Mouse (Mus musculus) cerebellum, postnatal 25 days (tissue): Measurements from ENCODE around the gene Ypel3.

ENCODE experiments used
- DNase-seq, 2 experiments: peaks; one replicate each; pipeline ENCODE4 v3.0.0; 2021; ENCODE audit warnings: mixed read lengths in 2 of 2

Ypel3 gene

GRCm38 (mm10) chr7:126794271-126794605, 17.5 kb downstream of the Ypel3 start:
- no peak for DNase-seq

DNA sequence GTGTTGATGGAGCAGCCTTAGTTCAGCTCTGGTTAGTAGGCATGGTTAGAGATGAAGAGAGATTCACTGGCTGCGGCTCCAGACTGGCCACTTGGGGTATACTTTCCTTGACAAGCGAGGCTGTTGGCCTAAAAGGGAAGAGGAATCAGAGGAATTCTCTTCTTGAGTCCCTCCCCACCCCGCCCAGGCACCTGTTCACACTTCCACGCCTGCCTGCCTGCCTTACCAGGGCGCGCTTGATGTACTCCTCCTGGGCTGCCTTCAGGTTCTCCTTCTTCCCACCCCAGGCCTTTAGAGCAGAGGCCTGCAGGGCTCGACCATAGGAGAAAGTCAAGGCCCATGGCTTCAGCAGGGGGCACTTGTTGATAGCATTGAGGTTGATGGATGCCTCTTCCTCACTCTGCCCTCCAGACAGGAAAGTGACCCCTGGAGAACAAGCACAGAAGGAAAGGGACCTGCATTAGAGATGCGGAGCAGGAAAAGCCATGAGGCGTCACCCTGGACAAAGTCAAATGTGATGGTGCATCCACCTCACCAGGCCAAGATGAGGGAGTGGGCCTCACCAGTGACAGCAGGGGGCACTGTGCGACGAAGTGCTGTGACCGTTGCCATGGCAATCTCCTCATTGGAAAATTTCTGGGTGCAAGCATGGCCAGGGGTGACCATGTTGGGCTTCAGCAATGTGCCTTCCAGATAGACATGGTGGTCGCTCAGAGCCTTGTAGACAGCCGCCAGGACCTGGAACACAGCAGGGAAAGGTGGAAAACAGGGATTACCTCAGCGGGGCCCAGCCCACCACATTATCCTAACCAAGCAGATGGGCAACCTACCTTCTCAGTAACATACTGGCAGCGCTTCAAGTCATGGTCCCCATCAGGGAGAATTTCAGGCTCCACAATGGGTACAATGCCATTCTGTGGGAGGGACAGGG, 18.9 kb downstream of the Ypel3 start:
- peak in 1 of 2 experiments; percentile 42 for DNase-seq

GRCm38 (mm10) chr7:126796350-126796932, 19.7 kb downstream of the Ypel3 start:
- DNase-seq = peak; percentile 64 to 74

DNA sequence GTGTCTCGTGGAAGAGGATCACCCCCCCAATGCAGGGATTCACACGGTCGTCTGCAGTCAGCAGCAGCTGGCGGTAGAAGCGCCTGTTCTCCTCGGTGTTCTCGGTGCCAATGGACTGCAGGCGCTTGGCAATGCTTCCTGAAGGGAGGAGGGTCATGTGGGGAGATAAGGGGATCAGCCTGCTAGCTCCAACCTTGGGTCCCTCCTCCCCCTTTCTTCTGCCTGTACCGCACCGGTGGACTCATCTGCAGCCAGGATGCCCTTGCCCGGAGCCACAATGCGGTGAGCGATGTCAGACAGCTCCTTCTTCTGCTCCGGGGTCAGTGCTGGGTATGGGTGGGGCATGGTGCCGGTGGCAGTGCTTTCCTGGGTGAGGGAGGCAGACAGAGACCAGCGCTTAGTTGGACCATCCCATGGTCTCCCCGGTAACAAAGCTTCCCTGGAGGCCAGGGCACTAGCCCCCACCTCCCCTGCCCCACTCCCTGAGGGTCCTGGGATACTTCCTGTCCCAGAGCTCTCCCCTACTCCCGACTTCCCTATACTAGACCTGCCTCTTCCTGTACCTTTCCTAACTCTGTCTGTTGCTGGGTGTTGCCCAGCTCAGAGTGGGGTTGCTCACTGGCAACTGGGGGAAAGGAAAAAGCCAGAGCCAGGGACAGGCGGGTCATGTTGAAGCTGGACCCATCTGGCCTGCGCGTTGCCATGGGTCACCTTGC, 20.8 kb downstream of the Ypel3 start, which contains the start of gene Fam57b:
Fam57b (plus strand) TSS at position 258 of the 716 bp plus-strand sequence.
- DNase-seq = peak; percentile 67 to 70

DNA sequence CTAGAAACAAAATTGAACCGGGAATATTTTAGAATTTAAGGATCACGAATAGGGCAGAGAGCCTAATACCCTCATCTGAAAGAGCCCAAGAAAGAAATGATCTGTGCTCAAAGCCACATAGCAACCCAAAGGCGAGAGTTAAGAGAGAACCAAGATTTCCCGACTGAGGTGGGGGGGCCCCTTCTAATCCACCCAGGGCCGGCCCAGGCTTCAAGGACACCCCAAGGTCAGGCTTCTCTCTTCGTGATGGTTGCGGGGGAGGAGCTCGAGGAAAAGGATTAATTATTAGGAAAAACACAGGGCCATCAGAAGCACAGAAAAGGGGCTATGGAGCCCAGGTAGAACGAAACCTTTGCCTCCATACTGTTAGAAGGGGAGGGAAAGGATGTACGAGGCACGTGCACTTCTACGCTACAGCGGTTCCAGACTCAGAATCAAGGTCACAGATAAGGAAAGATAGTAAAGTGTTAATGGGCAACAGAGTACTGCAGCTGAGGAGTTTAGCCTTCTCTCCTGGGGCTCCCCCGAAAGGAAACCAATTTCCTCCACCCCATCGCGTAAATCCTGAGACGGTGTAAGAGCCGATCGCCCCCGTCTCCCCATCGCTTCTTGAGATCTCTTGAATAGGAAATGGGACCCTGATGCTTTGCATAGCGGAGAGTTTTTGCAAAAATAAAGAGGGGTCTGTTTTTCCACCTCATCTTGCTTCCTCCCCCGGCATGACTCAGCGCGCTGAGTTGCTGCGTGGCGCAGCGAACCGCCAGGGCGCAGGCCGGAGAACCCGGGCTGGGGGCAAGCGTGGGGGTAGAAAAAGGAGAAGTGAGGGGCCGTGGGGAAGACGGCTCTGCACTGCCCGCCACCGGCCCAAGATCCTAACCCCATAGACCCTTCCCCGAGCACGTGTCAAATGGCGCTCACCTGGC, 21.6 kb downstream of the Ypel3 start:
- DNase-seq = peak; percentile 47 to 63

- peak; percentile 97 to 98 for DNase-seq
Observed at GRCm38 (mm10) chr7:126799050-126799467, 22.3 kb downstream of the Ypel3 start.

- peak; percentile 86 to 89 for DNase-seq
Observed at GRCm38 (mm10) chr7:126799468-126800268, 22.9 kb downstream of the Ypel3 start.

GRCm38 (mm10) chr7:126800269-126801056, 23.7 kb downstream of the Ypel3 start:
- DNase-seq = peak; percentile 50 to 52

GRCm38 (mm10) chr7:126801057-126801422, 24.3 kb downstream of the Ypel3 start:
- no peak for DNase-seq

- DNase-seq = no peak
Observed at GRCm38 (mm10) chr7:126802134-126802889, 25.6 kb downstream of the Ypel3 start.

- DNase-seq = no peak
Observed at GRCm38 (mm10) chr7:126803181-126803580, 26.4 kb downstream of the Ypel3 start.

- DNase-seq = no peak
Observed at GRCm38 (mm10) chr7:126803751-126804150, 27.0 kb downstream of the Ypel3 start.

DNA sequence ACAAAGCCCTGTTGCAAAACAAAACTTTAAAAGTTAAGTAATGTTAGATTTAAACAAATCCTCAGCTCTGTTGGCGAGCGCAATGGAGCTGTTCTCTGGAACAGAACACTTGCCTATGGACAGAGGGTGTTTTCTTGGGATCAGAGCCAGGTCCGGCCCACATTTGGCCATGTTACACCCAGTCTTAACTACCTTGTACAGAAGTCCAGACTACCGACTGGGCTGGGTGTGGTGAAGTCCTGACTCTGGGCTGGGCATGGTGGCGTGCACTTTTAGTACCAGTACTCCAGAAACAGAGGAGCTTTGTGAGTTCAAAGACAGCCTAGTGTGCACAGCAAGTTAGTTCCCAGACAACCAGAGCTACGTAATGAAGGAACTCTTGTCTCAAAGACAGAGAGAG, 30.2 kb downstream of the Ypel3 start:
- DNase-seq = no peak

DNA sequence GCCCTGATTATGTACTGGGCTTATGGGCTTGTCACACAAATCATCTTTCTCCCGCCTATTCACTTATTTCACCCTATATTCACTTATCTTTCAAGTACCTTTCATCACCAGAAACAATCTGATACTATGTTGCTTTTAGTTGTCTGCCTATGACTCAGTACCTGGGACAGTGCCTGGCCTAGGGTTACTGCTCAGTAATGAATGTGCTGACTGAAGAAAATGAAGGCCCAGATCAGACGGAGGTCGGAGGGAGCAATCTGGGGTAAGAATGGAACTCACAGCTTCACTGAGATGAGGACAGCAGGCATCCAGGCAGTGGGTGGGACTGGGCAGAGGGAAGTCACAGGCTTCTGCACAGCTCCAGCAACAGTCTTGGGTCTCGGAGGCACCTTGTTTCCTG, 30.6 kb downstream of the Ypel3 start:
- DNase-seq = no peak

DNA sequence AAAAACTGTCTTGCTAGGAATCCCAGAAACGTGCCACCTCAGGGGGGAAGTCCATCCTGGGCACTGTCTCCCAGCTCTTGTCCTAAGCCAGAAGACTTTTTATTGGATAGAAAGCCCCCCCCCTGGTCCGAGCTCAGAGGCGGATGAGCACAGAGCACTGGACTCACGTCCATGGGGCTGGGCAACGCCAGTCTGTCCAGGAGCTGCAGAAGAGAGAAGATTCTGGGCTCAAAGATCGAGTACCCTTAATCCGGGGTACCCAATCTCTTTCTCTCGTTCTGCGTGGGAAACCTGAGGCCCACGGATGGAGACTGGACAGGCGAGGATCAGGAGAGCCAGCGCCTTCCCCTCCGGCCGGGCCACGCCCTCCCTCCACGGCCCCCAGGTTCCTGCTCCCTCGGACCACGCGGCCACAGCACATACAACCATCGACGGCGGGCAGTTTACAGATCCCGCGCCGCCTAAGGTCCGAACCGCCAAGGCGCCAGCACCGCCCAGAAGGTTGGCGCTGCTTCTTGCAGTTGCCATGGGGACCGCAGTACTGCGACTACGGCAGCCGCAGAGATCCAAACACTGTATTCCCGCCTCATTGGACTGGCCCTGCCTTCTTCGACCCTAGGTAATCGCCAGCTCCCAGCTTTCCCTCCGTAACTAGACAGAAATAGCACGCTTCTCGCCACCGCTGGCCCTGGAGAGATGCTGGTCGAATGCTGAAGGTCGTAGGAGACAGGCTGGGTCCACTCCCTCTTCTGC, 32.1 kb downstream of the Ypel3 start:
- DNase-seq = peak; percentile 95

- no peak for DNase-seq
Observed at GRCm38 (mm10) chr7:126809723-126810369, 33.1 kb downstream of the Ypel3 start.

DNA sequence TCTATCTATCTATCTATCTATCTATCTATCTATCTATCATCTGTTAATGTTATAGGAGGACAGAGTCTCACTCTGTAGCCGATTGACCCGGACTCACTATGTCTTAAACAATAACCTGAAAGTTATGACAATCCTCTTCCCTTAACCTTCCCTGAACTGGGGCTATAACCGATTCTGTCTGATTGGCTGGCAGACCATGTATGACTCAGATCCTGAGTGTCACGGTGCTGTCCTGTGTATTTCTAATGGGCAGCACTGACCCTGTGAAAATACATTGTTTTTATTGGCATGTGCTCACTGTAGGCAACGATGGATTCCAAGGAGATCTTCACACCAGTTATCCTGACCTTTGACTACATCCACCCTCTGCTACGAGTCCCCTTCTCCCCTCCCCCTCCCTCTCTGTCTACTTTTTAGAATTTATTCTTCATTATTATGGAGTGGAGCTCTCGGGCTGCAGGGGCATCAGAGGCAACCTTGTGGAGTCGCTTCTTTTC, 39.0 kb downstream of the Ypel3 start:
- DNase-seq = no peak

GRCm38 (mm10) chr7:126816494-126816893, 39.7 kb downstream of the Ypel3 start:
- no peak for DNase-seq
